Mouse (Mus musculus): ENCODE measurements at regions not wholly inside any gene's neighbourhood (a gene's known extent, or its start where the extent isn't known, plus 50 kb on each side); places are given as distances from the start of the nearest gene placed in this dataset.

DNA sequence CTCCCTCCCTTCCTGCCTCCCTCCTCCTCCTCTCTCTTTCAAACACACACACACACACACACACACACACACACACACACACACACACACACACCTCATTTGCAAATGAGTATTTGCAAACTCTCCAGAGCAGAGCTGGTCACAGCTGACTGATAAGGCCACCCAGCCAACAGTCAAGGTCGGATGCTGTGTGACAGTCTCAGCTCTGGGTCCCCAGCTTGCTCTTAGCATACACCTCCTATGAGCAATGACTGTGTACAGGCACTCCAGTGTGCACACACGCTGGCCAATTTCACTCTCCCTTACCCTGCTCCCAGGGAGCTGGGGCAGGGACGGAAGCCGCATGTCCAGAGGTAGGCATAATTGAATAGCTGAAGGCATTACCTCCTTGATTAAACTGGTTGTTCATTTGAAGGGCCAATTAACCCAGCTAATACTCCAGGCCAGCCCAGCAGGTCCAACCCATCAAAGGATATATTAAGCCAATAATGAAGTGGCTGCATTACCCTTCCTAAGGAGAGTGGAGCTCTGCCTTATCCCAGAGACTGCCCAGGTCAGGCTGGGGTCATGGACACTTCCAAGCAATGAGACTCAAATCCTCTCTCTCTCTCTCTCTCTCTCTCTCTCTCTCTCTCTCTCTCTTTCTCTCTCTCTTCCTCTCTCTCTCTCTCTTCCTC is 173.0 kb upstream of the Tle3 start:
- TF ChIP-seq CTCF (conservative IDR thresholded peaks at IDR 0.05; ENCODE audit: low read length) (no peak), POU5F1 (IDR thresholded peaks at IDR 0.05; ENCODE audit: borderline replicate concordance, low read length) (no peak), NANOG (IDR thresholded peaks at IDR 0.05; ENCODE audit: borderline replicate concordance, low read length) (no peak)
